Mouse (Mus musculus): ENCODE data around the gene Eid2b. TPM values are rescaled to one million over a fixed set of nuclear protein-coding genes. Genes with fewer than 3 reads are reported as not detected.

Eid2b gene
- polyA plus RNA-seq, 1 experiment from 2014 or later = 5.7 TPM

DNA sequence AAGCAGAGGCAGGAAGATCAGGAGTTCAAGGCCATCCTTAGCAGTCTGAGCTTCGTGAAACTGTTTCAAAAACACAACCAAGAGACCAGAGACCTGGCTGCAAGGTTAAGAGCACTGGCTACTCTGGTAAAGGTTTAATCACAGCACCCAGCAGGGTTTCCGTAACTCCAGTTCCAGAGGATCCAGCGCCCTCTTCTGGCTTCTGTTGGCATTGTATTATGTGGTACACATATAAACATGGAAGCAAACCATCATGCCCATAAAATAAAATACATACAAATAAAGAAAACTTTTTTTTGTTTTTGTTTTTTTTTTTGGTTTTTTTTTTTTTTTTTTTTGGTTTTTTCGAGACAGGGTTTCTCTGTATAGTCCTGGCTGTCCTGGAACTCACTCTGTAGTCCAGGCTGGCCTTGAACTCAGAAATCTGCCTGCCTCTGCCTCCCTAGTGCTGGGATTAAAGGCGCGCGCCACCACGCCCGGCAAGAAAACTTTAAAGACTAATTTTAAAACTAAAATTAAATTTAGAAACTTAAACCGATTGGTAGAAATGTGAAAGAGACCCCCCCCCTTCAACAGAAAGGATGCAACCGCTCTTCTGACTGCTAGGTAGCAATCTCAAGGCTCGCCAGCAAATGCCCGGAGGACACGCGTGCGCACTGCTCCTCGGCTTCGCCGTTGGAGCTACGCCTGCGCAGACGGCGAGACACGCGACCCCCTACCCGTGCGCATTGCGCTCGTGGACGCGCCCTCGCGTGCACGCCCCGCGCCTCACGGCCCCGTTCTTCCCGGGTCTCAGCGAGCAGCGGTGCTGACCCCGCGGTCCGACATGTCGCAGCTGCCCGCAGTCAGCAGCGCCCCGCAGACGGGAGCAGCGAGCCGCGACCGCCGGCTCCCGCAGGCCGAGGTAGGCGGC is 10.2 kb upstream of the Eid2b start, which contains the start of gene Eid2:
Gene Eid2 (plus strand): TSS at position 753 of the 913 bp plus-strand sequence.
- Histone ChIP-seq H3K4me3 (ENCODE audit: low read length) (peak within 1 kb of the TSS; percentile 92), H3K36me3 (ENCODE audit: control insufficient read depth, insufficient read depth, low read length) (0 out of 2 replicates have a peak, but pooled peaks cover 3% of the 10 kb centered on the region), H3K9ac (ENCODE audit: low read depth, low read length) (peak within 1 kb of the TSS; percentile 97), H3K4me2 (ENCODE audit: low read depth, low read length) (peak within 1 kb of the TSS; percentile 91), H3K27ac (ENCODE audit: low read length) (peak within 1 kb of the TSS; percentile 82), H3K4me1 (ENCODE audit: control insufficient read depth, insufficient read depth, low read length) (peaks cover 3% of the 10 kb centered on the region), H3K9me3 (ENCODE audit: control insufficient read depth, low read length) (no peaks in the 10 kb centered on the region), H3K27me3 (replicated peaks; ENCODE audit: control insufficient read depth, insufficient read depth, low read length) (no peaks in the 10 kb centered on the region)
- peak; percentile 92 for ATAC-seq
- 6% methylated on average over 57 of the region's 57 CpGs for WGBS

DNA sequence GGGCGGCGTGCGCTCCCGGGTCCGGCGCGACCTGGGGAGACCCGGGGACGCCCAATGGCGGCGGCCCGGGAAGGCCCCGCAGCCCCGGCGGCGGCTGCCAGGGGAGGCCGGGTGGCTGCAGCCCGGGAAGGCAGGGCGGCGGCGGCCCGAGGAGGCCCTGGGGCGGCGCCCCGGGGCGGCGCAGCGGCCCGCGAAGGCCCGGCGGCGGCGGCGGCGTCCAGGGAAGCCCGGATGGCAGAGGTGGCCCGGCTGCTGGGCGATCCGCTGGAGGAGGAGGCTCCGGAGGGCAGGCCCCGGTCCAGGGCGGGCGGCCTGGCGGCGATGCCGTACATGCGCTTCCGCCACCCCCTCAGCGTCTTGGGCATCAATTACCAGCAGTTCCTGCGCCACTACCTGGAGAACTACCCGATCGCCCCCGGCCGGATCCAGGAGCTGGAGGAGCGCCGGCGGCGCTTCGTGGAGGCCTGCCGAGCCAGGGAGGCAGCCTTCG is 9.5 kb upstream of the Eid2b start:
- no peaks in the 10 kb centered on the region for H3K27me3 ChIP-seq (replicated peaks; ENCODE audit: control insufficient read depth, insufficient read depth, low read length)
- WGBS = under 1% methylated on average over 58 of the region's 62 CpGs
- H3K4me1 ChIP-seq (ENCODE audit: control insufficient read depth, insufficient read depth, low read length) = peaks cover 3% of the 10 kb centered on the region
- peak overlapping the region; percentile 97 for H3K9ac ChIP-seq (ENCODE audit: low read depth, low read length)
- peak overlapping the region; percentile 92 for H3K4me3 ChIP-seq (ENCODE audit: low read length)
- H3K4me2 ChIP-seq (ENCODE audit: low read depth, low read length) = peak overlapping the region; percentile 91
- peak overlapping the region; percentile 82 for H3K27ac ChIP-seq (ENCODE audit: low read length)
- H3K9me3 ChIP-seq (ENCODE audit: control insufficient read depth, low read length) = no peaks in the 10 kb centered on the region
- ATAC-seq = peak; percentile 84
- 0 out of 2 replicates have a peak, but pooled peaks cover 3% of the 10 kb centered on the region for H3K36me3 ChIP-seq (ENCODE audit: control insufficient read depth, insufficient read depth, low read length)

DNA sequence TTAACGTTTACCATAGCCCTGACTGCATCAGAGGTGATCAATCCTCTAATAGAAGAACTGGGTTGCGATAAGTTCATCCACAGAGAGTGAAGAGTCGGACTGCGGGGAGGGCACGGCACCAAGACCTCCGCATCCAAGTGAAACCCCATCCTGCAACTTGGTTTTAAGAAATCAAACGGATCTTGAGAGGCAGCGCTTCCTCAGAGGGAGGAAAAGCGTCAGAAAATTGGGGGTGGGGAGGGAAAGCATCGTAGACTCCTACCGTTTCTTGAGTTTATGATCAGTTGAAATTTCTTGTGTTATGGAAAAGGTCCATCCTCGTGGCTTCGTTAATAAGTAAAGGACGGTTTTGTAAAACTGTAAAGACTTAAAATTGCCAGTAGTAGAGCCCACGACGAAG is 9.0 kb upstream of the Eid2b start:
- H3K36me3 ChIP-seq (ENCODE audit: control insufficient read depth, insufficient read depth, low read length) = 0 out of 2 replicates have a peak, but pooled peaks cover 3% of the 10 kb centered on the region
- H3K9me3 ChIP-seq (ENCODE audit: control insufficient read depth, low read length) = no peaks in the 10 kb centered on the region
- H3K9ac ChIP-seq (ENCODE audit: low read depth, low read length) = peak overlapping the region; percentile 97
- H3K4me3 ChIP-seq (ENCODE audit: low read length) = peak overlapping the region; percentile 92
- WGBS = 28% methylated on average over 16 of the region's 16 CpGs
- peaks cover 3% of the 10 kb centered on the region for H3K4me1 ChIP-seq (ENCODE audit: control insufficient read depth, insufficient read depth, low read length)
- H3K27ac ChIP-seq (ENCODE audit: low read length) = peak overlapping the region; percentile 82
- ATAC-seq = no peak; the same call in 1 of the 2 replicates
- H3K27me3 ChIP-seq (replicated peaks; ENCODE audit: control insufficient read depth, insufficient read depth, low read length) = no peaks in the 10 kb centered on the region
- peak overlapping the region; percentile 91 for H3K4me2 ChIP-seq (ENCODE audit: low read depth, low read length)

DNA sequence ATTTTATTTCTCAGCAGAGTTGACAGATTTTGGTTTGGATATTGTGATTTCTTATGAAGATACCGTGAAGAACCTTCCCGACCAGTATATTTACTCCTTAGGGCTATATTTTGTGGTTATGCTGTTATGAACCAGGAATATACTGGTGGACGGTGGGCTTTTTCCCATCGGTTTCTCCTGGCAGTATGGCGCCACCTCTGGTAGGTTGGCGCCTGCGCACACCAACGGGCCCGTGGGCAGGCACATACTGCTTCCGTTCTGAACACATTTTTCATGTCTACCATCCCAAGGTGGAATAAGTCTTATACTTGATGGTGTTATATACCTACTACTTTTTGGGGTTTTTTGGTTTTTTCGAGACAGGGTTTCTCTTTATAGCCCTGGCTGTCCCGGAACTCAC is 8.2 kb upstream of the Eid2b start:
- WGBS = 94% methylated on average over 12 of the region's 12 CpGs

DNA sequence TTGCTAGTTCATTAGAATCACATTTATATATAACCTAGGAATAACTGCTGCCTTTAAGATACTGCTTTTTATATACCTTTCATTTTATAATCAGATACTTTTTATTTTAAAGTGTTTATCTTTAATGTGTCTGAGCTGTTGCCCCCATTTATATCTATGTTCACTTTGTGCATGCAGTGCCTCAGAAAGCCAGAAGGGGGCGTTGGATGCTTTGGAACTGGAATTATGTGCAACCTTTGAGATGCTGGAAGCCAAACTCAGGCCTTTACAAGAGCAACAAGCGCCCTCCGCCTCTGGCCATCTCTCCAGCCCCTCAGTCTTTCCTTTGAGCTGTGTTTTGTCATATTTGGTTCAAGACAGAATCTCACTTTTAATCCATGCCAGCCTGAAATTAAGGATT is 5.8 kb upstream of the Eid2b start:
- Histone ChIP-seq H3K4me1 (ENCODE audit: control insufficient read depth, insufficient read depth, low read length) (peaks cover 3% of the 10 kb centered on the region), H3K4me3 (ENCODE audit: low read length) (no peak overlapping the region), H3K4me2 (ENCODE audit: low read depth, low read length) (no peak overlapping the region), H3K9me3 (ENCODE audit: control insufficient read depth, low read length) (no peaks in the 10 kb centered on the region), H3K36me3 (ENCODE audit: control insufficient read depth, insufficient read depth, low read length) (0 out of 2 replicates have a peak, but pooled peaks cover 3% of the 10 kb centered on the region), H3K9ac (ENCODE audit: low read depth, low read length) (no peak overlapping the region), H3K27me3 (replicated peaks; ENCODE audit: control insufficient read depth, insufficient read depth, low read length) (no peaks in the 10 kb centered on the region), H3K27ac (ENCODE audit: low read length) (no peak overlapping the region)
- 71% methylated on average over 3 of the region's 3 CpGs for whole genome bisulfite sequencing
- no peak for ATAC-seq

More for the DNA sequence above, 8.2 kb upstream of the Eid2b start:
- Histone ChIP-seq H3K4me2 (ENCODE audit: low read depth, low read length) (no peak overlapping the region), H3K27me3 (replicated peaks; ENCODE audit: control insufficient read depth, insufficient read depth, low read length) (no peaks in the 10 kb centered on the region), H3K4me1 (ENCODE audit: control insufficient read depth, insufficient read depth, low read length) (peaks cover 3% of the 10 kb centered on the region), H3K36me3 (ENCODE audit: control insufficient read depth, insufficient read depth, low read length) (0 out of 2 replicates have a peak, but pooled peaks cover 3% of the 10 kb centered on the region), H3K4me3 (ENCODE audit: low read length) (no peak overlapping the region), H3K9ac (ENCODE audit: low read depth, low read length) (no peak overlapping the region), H3K9me3 (ENCODE audit: control insufficient read depth, low read length) (no peaks in the 10 kb centered on the region), H3K27ac (ENCODE audit: low read length) (no peak overlapping the region)
- ATAC-seq = no peak

DNA sequence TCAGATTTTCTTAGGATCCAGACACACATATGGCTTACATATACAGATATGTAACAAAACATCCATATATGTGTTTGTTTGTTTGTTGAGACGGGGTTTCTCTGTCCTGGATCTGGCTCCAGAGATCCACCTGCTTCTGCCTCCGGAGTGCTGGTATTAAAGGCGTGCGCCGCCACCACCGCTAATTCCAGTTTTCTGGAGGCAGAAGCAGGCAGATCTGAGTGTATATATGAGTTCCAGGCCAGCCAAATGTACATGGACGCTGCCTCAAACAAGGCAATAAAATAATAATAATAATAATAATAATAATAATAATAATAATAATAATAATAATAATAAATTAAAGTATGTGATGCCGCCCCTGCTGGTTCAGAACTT is 313 bp upstream of the Eid2b start:
- H3K4me3 ChIP-seq (ENCODE audit: low read length) = no peak overlapping the region; the same call in 1 of the 2 replicates
- peaks cover 4% of the 10 kb centered on the region; the same call in 1 of the 2 replicates for H3K4me1 ChIP-seq (ENCODE audit: control insufficient read depth, insufficient read depth, low read length)
- no peak overlapping the region for H3K27ac ChIP-seq (ENCODE audit: low read length)
- H3K9ac ChIP-seq (ENCODE audit: low read depth, low read length) = no peak overlapping the region
- ATAC-seq = peak; percentile 15; the same call in 1 of the 2 replicates
- no peaks in the 10 kb centered on the region for H3K36me3 ChIP-seq (ENCODE audit: control insufficient read depth, insufficient read depth, low read length)
- H3K9me3 ChIP-seq (ENCODE audit: control insufficient read depth, low read length) = no peaks in the 10 kb centered on the region
- H3K4me2 ChIP-seq (ENCODE audit: low read depth, low read length) = no peak overlapping the region
- 57% methylated on average over 8 of the region's 8 CpGs for WGBS
- H3K27me3 ChIP-seq (replicated peaks; ENCODE audit: control insufficient read depth, insufficient read depth, low read length) = no peaks in the 10 kb centered on the region

DNA sequence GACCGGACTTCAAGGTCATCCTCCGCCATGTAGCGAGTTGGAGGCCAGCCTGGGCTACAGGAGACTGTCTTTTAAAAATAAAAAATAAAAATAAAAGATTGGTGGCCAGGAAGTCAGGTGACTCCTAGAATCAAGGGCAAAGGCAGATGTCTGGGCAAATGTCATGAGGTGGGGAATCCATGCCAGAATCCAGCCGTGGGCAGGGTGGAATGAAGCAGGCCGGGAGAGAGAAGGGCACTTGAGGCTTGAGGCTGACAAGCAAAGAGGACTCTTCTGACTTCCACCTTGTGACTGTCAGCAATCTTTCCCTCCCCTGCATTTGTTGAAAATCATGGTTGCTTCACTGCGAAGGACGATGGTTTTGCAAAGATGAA is 727 bp downstream of the Eid2b start:
- no peak overlapping the region for H3K27ac ChIP-seq (ENCODE audit: low read length)
- no peaks in the 10 kb centered on the region for H3K27me3 ChIP-seq (replicated peaks; ENCODE audit: control insufficient read depth, insufficient read depth, low read length)
- peak overlapping the region; percentile 93 for H3K9ac ChIP-seq (ENCODE audit: low read depth, low read length)
- peaks cover 4% of the 10 kb centered on the region; the same call in 1 of the 2 replicates for H3K4me1 ChIP-seq (ENCODE audit: control insufficient read depth, insufficient read depth, low read length)
- no peaks in the 10 kb centered on the region for H3K36me3 ChIP-seq (ENCODE audit: control insufficient read depth, insufficient read depth, low read length)
- peak overlapping the region; percentile 79 for H3K4me3 ChIP-seq (ENCODE audit: low read length)
- no peaks in the 10 kb centered on the region for H3K9me3 ChIP-seq (ENCODE audit: control insufficient read depth, low read length)
- WGBS = 82% methylated on average over 7 of the region's 7 CpGs
- no peak for ATAC-seq
- peak overlapping the region; percentile 79 for H3K4me2 ChIP-seq (ENCODE audit: low read depth, low read length)

DNA sequence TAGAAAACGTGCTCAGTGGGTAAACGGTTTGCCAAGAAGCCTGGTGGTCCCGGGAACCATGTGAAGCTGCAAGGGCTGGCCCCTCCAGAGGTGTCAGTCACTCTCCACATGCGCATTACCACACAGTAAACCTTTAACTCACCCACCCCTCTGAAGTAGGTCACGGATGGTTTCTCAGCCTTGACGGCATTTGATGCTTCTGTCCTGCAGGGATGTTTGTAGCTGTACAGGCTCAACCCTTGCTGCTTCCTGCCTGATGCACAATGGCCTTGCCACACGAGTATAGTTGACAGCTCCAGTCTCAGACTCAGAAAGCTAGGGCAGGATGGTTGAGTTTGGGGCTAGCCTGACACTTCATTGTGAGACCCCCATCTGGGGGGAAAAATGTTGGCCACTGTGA is 3.1 kb downstream of the Eid2b start:
- Histone ChIP-seq H3K9ac (ENCODE audit: low read depth, low read length) (no peak overlapping the region), H3K27me3 (replicated peaks; ENCODE audit: control insufficient read depth, insufficient read depth, low read length) (no peaks in the 10 kb centered on the region), H3K27ac (ENCODE audit: low read length) (no peak overlapping the region), H3K4me3 (ENCODE audit: low read length) (no peak overlapping the region), H3K4me2 (ENCODE audit: low read depth, low read length) (no peak overlapping the region), H3K4me1 (ENCODE audit: control insufficient read depth, insufficient read depth, low read length) (peaks cover 4% of the 10 kb centered on the region; the same call in 1 of the 2 replicates), H3K9me3 (ENCODE audit: control insufficient read depth, low read length) (no peaks in the 10 kb centered on the region), H3K36me3 (ENCODE audit: control insufficient read depth, insufficient read depth, low read length) (no peaks in the 10 kb centered on the region)
- no peak for ATAC-seq
- WGBS = 70% methylated on average over 7 of the region's 7 CpGs

DNA sequence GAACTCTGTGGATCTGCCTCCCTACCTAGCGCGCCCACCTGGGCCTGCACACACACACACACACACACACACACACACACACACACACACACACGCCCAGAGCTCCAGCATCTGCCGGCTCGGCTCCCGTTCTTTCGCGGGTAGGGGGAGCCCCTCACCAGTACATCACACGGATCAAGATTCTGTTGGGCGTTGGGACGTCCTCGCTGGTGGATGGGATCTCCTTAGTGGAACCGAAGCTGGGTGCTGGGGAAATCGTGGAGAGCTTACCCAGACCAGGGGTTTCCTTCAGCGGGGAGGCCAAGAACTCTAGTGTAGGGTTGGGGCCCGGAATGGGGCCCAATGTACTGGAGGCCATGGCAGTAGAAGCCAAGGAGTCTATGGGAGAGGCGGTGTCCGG is 12.6 kb downstream of the Eid2b start:
- no peaks in the 10 kb centered on the region for H3K36me3 ChIP-seq (ENCODE audit: control insufficient read depth, insufficient read depth, low read length)
- peaks cover 54% of the 10 kb centered on the region for H3K27me3 ChIP-seq (replicated peaks; ENCODE audit: control insufficient read depth, insufficient read depth, low read length)
- H3K27ac ChIP-seq (ENCODE audit: low read length) = no peak overlapping the region
- peaks cover 13% of the 10 kb centered on the region for H3K4me1 ChIP-seq (ENCODE audit: control insufficient read depth, insufficient read depth, low read length)
- peak overlapping the region; percentile 37 for H3K4me3 ChIP-seq (ENCODE audit: low read length)
- ATAC-seq = 0 out of 2 replicates have a peak, but pooled peaks have one; percentile 13
- peak overlapping the region; percentile 59 for H3K4me2 ChIP-seq (ENCODE audit: low read depth, low read length)
- H3K9ac ChIP-seq (ENCODE audit: low read depth, low read length) = peak overlapping the region; percentile 48; the same call in 1 of the 2 replicates
- 1% methylated on average over 18 of the region's 18 CpGs for WGBS
- no peaks in the 10 kb centered on the region for H3K9me3 ChIP-seq (ENCODE audit: control insufficient read depth, low read length)
